Mouse (Mus musculus): Measurements from ENCODE around the gene Ngb. TPM values are rescaled to one million over a fixed set of nuclear protein-coding genes. Genes with fewer than 3 reads are reported as not detected.
A peak's percentile ranks its signal among the peaks of the same experiment; 100 is the strongest.

Ngb gene
- not detected for total RNA-seq (2022)

GRCm38 (mm10) chr12:87102165-87102631 is at the start of gene Ngb:
TSS of gene Ngb (minus strand) at chr12:87102539.
- no peak for DNase-seq (ENCODE audit: low spot score in 2 of 2)

GRCm38 (mm10) chr12:87149471-87149870 is 47.1 kb upstream of the Ngb start:
- DNase-seq (ENCODE audit: low spot score in 2 of 2) = no peak

- DNase-seq (ENCODE audit: low spot score in 2 of 2) = no peak
Measured at GRCm38 (mm10) chr12:87148136-87148535, 45.8 kb upstream of the Ngb start.

GRCm38 (mm10) chr12:87147395-87148089 is 45.2 kb upstream of the Ngb start, which contains the start of gene Pomt2:
TSS of gene Pomt2 (minus strand) at chr12:87147968.
- peak; percentile 91 to 94 for DNase-seq (ENCODE audit: low spot score in 2 of 2)

GRCm38 (mm10) chr12:87146966-87147365 is 44.6 kb upstream of the Ngb start, which contains the start of gene Gstz1:
TSS of gene Gstz1 (plus strand) at chr12:87147165.
- peak; percentile 66 to 73 for DNase-seq (ENCODE audit: low spot score in 2 of 2)

- DNase-seq (ENCODE audit: low spot score in 2 of 2) = no peak
Measured at GRCm38 (mm10) chr12:87142156-87142555, 39.8 kb upstream of the Ngb start.

- DNase-seq (ENCODE audit: low spot score in 2 of 2) = no peak
Measured at GRCm38 (mm10) chr12:87138768-87139167, 36.4 kb upstream of the Ngb start.

- DNase-seq (ENCODE audit: low spot score in 2 of 2) = no peak
Measured at GRCm38 (mm10) chr12:87138342-87138701, 36.0 kb upstream of the Ngb start.

- DNase-seq (ENCODE audit: low spot score in 2 of 2) = no peak
Measured at GRCm38 (mm10) chr12:87137439-87138341, 35.4 kb upstream of the Ngb start.

GRCm38 (mm10) chr12:87132784-87133183 is 30.4 kb upstream of the Ngb start:
- no peak for DNase-seq (ENCODE audit: low spot score in 2 of 2)

GRCm38 (mm10) chr12:87132210-87132609 is 29.9 kb upstream of the Ngb start:
- no peak for DNase-seq (ENCODE audit: low spot score in 2 of 2)

GRCm38 (mm10) chr12:87131619-87132018 is 29.3 kb upstream of the Ngb start:
- DNase-seq (ENCODE audit: low spot score in 2 of 2) = no peak

- DNase-seq (ENCODE audit: low spot score in 2 of 2) = no peak
Measured at GRCm38 (mm10) chr12:87131181-87131580, 28.8 kb upstream of the Ngb start.

- DNase-seq (ENCODE audit: low spot score in 2 of 2) = no peak
Measured at GRCm38 (mm10) chr12:87130224-87130623, 27.9 kb upstream of the Ngb start.

GRCm38 (mm10) chr12:87127256-87127655 is 24.9 kb upstream of the Ngb start:
- DNase-seq (ENCODE audit: low spot score in 2 of 2) = no peak

GRCm38 (mm10) chr12:87121918-87122589 is 19.7 kb upstream of the Ngb start:
- no peak for DNase-seq (ENCODE audit: low spot score in 2 of 2)

GRCm38 (mm10) chr12:87107357-87107977 is 5.1 kb upstream of the Ngb start:
- DNase-seq (ENCODE audit: low spot score in 2 of 2) = no peak

GRCm38 (mm10) chr12:87104796-87105195 is 2.5 kb upstream of the Ngb start:
- DNase-seq (ENCODE audit: low spot score in 2 of 2) = no peak

- DNase-seq (ENCODE audit: low spot score in 2 of 2) = no peak
Measured at GRCm38 (mm10) chr12:87103471-87103870, 1.1 kb upstream of the Ngb start.

- no peak for DNase-seq (ENCODE audit: low spot score in 2 of 2)
Measured at GRCm38 (mm10) chr12:87100331-87100730, 2.0 kb downstream of the Ngb start.

- no peak for DNase-seq (ENCODE audit: low spot score in 2 of 2)
Measured at GRCm38 (mm10) chr12:87093671-87094070, 8.7 kb downstream of the Ngb start.
